Mouse (Mus musculus): ENCODE data around the gene Fam131a. TPM values are rescaled to one million over a fixed set of nuclear protein-coding genes. Genes with fewer than 3 reads are reported as not detected.

Fam131a gene
- total RNA-seq, 2 experiments from 2014 or later = 0.33 to 0.55 TPM

GRCm38 (mm10) chr16:20736168-20736567 lies 43.1 kb downstream of the Fam131a start:
- no peak for ATAC-seq (ENCODE audit: poor library complexity, severe bottlenecking)

- no peak for ATAC-seq (ENCODE audit: poor library complexity, severe bottlenecking)
Measured at GRCm38 (mm10) chr16:20736823-20737222, 43.8 kb downstream of the Fam131a start.

- no peak for ATAC-seq (ENCODE audit: poor library complexity, severe bottlenecking)
Measured at GRCm38 (mm10) chr16:20739845-20740244, 46.8 kb downstream of the Fam131a start.

- ATAC-seq (ENCODE audit: poor library complexity, severe bottlenecking) = no peak
Measured at GRCm38 (mm10) chr16:20746641-20747040, 53.6 kb downstream of the Fam131a start.

- ATAC-seq (ENCODE audit: poor library complexity, severe bottlenecking) = no peak
Measured at GRCm38 (mm10) chr16:20750518-20750917, 57.5 kb downstream of the Fam131a start.

Other genes with a start within 250 kb of the Fam131a start
- gene Eif2b5, start 194.4 kb upstream of the Fam131a start, total RNA-seq (2015) = 30.1 and 31.6 TPM in 2 replicates
- 43.1 and 46.1 TPM in 2 replicates for gene Eif2b5, start 194.4 kb upstream of the Fam131a start, total RNA-seq (2017)
- 21.9 and 22.4 TPM in 2 replicates for gene Dvl3, start 176.3 kb upstream of the Fam131a start, total RNA-seq (2015)
- 2.6 and 4.2 TPM in 2 replicates for gene Dvl3, start 176.3 kb upstream of the Fam131a start, total RNA-seq (2017)
- 287 and 332 TPM in 2 replicates for gene Ap2m1, start 157.8 kb upstream of the Fam131a start, total RNA-seq (2015)
- 207 and 242 TPM in 2 replicates for gene Ap2m1, start 157.8 kb upstream of the Fam131a start, total RNA-seq (2017)
- 15.4 and 21.7 TPM in 2 replicates for gene Abcf3, start 144.7 kb upstream of the Fam131a start, total RNA-seq (2015)
- 27.5 and 32.1 TPM in 2 replicates for gene Abcf3, start 144.7 kb upstream of the Fam131a start, total RNA-seq (2017)
- gene Vwa5b2, start 103.8 kb upstream of the Fam131a start, total RNA-seq (2015) = not detected in 2 replicates
- not detected in 2 replicates for gene Vwa5b2, start 103.8 kb upstream of the Fam131a start, total RNA-seq (2017)
- 12.1 and 12.2 TPM in 2 replicates for gene Eef1akmt4, start 81.6 kb upstream of the Fam131a start, total RNA-seq (2015)
- 1.9 and 3.7 TPM in 2 replicates for gene Eef1akmt4, start 81.6 kb upstream of the Fam131a start, total RNA-seq (2017)
- gene Gm49333, start 81.6 kb upstream of the Fam131a start, total RNA-seq (2015) = not detected in 2 replicates
- gene Gm49333, start 81.6 kb upstream of the Fam131a start, total RNA-seq (2017) = not detected in 2 replicates
- gene Alg3, start 81.5 kb upstream of the Fam131a start, total RNA-seq (2015) = 15.3 and 21.9 TPM in 2 replicates
- 7.4 and 10.7 TPM in 2 replicates for gene Alg3, start 81.5 kb upstream of the Fam131a start, total RNA-seq (2017)
- 0.29 and 0.32 TPM in 2 replicates for gene Camk2n2, start 72.0 kb upstream of the Fam131a start, total RNA-seq (2015)
- gene Camk2n2, start 72.0 kb upstream of the Fam131a start, total RNA-seq (2017) = 0.95 TPM in 1 of 2 replicates, not detected in the other
- not detected in 2 replicates for gene Ece2, start 63.4 kb upstream of the Fam131a start, total RNA-seq (2015)
- not detected in 2 replicates for gene Ece2, start 63.4 kb upstream of the Fam131a start, total RNA-seq (2017)
- gene Psmd2, start 41.6 kb upstream of the Fam131a start, total RNA-seq (2015) = 88.9 and 92.4 TPM in 2 replicates
- 134 and 172 TPM in 2 replicates for gene Psmd2, start 41.6 kb upstream of the Fam131a start, total RNA-seq (2017)
- gene Eif4g1, start 24.9 kb upstream of the Fam131a start, total RNA-seq (2015) = 117 and 119 TPM in 2 replicates
- gene Eif4g1, start 24.9 kb upstream of the Fam131a start, total RNA-seq (2017) = 159 and 160 TPM in 2 replicates
- gene Polr2h, start 24.4 kb downstream of the Fam131a start, total RNA-seq (2015) = 34.7 and 36.7 TPM in 2 replicates
- 27.8 and 29.2 TPM in 2 replicates for gene Polr2h, start 24.4 kb downstream of the Fam131a start, total RNA-seq (2017)
- gene Clcn2, start 24.5 kb downstream of the Fam131a start, total RNA-seq (2015) = 0.49 and 0.84 TPM in 2 replicates
- gene Clcn2, start 24.5 kb downstream of the Fam131a start, total RNA-seq (2017) = 1.3 and 1.4 TPM in 2 replicates
- not detected in 2 replicates for gene Chrd, start 39.9 kb downstream of the Fam131a start, total RNA-seq (2015)
- gene Chrd, start 39.9 kb downstream of the Fam131a start, total RNA-seq (2017) = not detected in 2 replicates
- gene Thpo, start 41.3 kb downstream of the Fam131a start, total RNA-seq (2015) = not detected in 2 replicates
- gene Thpo, start 41.3 kb downstream of the Fam131a start, total RNA-seq (2017) = not detected in 2 replicates

Measured in megakaryocyte, adult 5-6 weeks (primary cell).